Mouse (Mus musculus): ENCODE measurements around the gene Zhx3. TPM values are rescaled to one million over a fixed set of nuclear protein-coding genes. Genes with fewer than 3 reads are reported as not detected.

Zhx3 gene
- polyA plus RNA-seq, 1 experiment from 2014 or later = 3.1 TPM

GRCm38 (mm10) chr2:160854687-160855086, 18.1 kb downstream of the Zhx3 start:
- no peak overlapping the region for H3K4me2 ChIP-seq
- no peaks in the 10 kb centered on the region for H3K9me3 ChIP-seq (replicated peaks)
- no peaks in the 10 kb centered on the region for H3K4me1 ChIP-seq
- H3K9ac ChIP-seq = no peak overlapping the region
- no peak overlapping the region for H3K4me3 ChIP-seq
- no peak for ATAC-seq
- no peak overlapping the region for H3K27ac ChIP-seq
- no peaks in the 10 kb centered on the region for H3K36me3 ChIP-seq
- H3K27me3 ChIP-seq (replicated peaks) = no peaks in the 10 kb centered on the region

- 62% methylated on average over 3 of the region's 3 CpGs for WGBS (ENCODE audit: insufficient replicate concordance)
- no peak for ATAC-seq
- no peaks in the 10 kb centered on the region for H3K27me3 ChIP-seq (replicated peaks)
- no peaks in the 10 kb centered on the region for H3K36me3 ChIP-seq
- no peak overlapping the region for H3K9ac ChIP-seq
- H3K4me3 ChIP-seq = no peak overlapping the region
- H3K4me1 ChIP-seq = no peaks in the 10 kb centered on the region
- no peak overlapping the region for H3K27ac ChIP-seq
- H3K4me2 ChIP-seq = no peak overlapping the region
- no peaks in the 10 kb centered on the region for H3K9me3 ChIP-seq (replicated peaks)
Observed at GRCm38 (mm10) chr2:160850360-160850759, 22.4 kb downstream of the Zhx3 start.

DNA sequence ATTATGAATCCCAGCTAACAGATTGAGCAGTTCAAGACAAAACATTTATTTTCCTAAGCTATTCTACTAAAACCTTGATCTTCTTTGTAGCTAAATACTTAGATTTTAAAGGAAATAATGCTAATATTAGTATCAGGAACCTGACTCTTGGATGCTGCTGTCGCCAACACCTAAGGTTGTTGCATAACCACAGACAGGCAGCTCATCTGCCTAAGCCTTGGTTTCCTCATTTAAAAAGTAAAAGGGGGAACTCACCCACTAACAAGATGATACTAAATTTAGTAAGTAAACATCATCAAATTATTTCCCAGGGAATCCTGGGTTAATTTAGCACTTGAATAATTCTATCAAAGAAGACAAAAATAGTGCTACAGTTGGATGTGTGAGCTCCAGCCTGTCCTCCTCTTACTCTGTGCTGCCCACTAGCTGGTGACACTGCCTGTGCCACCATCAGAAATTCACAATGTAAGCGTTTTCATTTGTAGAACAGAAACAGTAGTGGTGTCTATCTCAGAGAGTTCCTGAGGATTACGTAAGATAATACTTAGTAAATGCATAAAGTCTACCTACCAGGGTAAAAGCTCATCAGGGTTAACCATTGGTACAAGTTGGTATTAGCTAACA, 23.1 kb downstream of the Zhx3 start:
- H3K27ac ChIP-seq = no peak overlapping the region
- no peaks in the 10 kb centered on the region for H3K27me3 ChIP-seq (replicated peaks)
- H3K36me3 ChIP-seq = no peaks in the 10 kb centered on the region
- no peak for ATAC-seq
- no peak overlapping the region for H3K4me2 ChIP-seq
- H3K4me1 ChIP-seq = no peaks in the 10 kb centered on the region
- H3K4me3 ChIP-seq = no peak overlapping the region
- no peaks in the 10 kb centered on the region for H3K9me3 ChIP-seq (replicated peaks)
- WGBS (ENCODE audit: insufficient replicate concordance) = 47% methylated on average over 3 of the region's 3 CpGs
- H3K9ac ChIP-seq = no peak overlapping the region

GRCm38 (mm10) chr2:160848186-160848585, 24.6 kb downstream of the Zhx3 start:
- 68% methylated on average over 2 of the region's 2 CpGs for WGBS (ENCODE audit: insufficient replicate concordance)
- no peak for ATAC-seq

DNA sequence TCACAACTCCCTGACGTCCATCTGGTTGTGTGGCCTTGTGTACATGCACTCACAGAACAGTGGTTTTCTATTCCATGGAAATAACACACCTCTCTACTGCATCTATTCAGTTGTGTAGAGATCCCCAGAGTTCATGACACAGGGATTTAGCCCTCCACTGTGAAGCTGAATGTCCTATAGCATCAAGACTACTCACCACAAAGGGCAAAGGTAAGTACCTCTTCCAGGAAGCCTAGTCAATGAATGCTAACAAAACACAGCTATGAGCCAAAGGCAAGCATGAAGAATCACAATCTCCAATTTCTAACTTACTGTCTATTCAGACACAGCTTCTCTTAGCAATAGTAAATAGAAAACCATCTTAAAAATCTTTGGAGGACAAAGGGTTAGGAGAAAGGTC, 25.1 kb downstream of the Zhx3 start:
- WGBS (ENCODE audit: insufficient replicate concordance) = 59% methylated on average over 1 of the region's 1 CpGs
- no peak overlapping the region for H3K4me2 ChIP-seq
- no peaks in the 10 kb centered on the region for H3K27me3 ChIP-seq (replicated peaks)
- H3K9me3 ChIP-seq (replicated peaks) = no peaks in the 10 kb centered on the region
- no peak overlapping the region for H3K4me3 ChIP-seq
- no peak for ATAC-seq
- no peak overlapping the region for H3K9ac ChIP-seq
- H3K4me1 ChIP-seq = no peaks in the 10 kb centered on the region
- H3K27ac ChIP-seq = no peak overlapping the region
- no peaks in the 10 kb centered on the region for H3K36me3 ChIP-seq

More at GRCm38 (mm10) chr2:160848186-160848585, 24.6 kb downstream of the Zhx3 start:
- Histone ChIP-seq H3K9me3 (replicated peaks) (no peaks in the 10 kb centered on the region), H3K27me3 (replicated peaks) (no peaks in the 10 kb centered on the region), H3K27ac (no peak overlapping the region), H3K4me3 (no peak overlapping the region), H3K4me1 (no peaks in the 10 kb centered on the region), H3K9ac (no peak overlapping the region), H3K4me2 (no peak overlapping the region), H3K36me3 (no peaks in the 10 kb centered on the region)

- no peak for ATAC-seq
- H3K4me3 ChIP-seq = no peak overlapping the region
- no peaks in the 10 kb centered on the region for H3K9me3 ChIP-seq (replicated peaks)
- no peaks in the 10 kb centered on the region for H3K27me3 ChIP-seq (replicated peaks)
- no peak overlapping the region for H3K4me2 ChIP-seq
- H3K27ac ChIP-seq = no peak overlapping the region
- no peaks in the 10 kb centered on the region for H3K36me3 ChIP-seq
- H3K9ac ChIP-seq = no peak overlapping the region
- H3K4me1 ChIP-seq = no peaks in the 10 kb centered on the region
Observed at GRCm38 (mm10) chr2:160840838-160841237, 32.0 kb downstream of the Zhx3 start.

- Histone ChIP-seq H3K4me1 (no peaks in the 10 kb centered on the region), H3K27ac (no peak overlapping the region), H3K9me3 (replicated peaks) (no peaks in the 10 kb centered on the region), H3K27me3 (replicated peaks) (no peaks in the 10 kb centered on the region), H3K4me3 (no peak overlapping the region), H3K36me3 (no peaks in the 10 kb centered on the region), H3K4me2 (no peak overlapping the region), H3K9ac (no peak overlapping the region)
- WGBS (ENCODE audit: insufficient replicate concordance) = 61% methylated on average over 1 of the region's 1 CpGs
- no peak for ATAC-seq
Observed at GRCm38 (mm10) chr2:160810802-160811201, 62.0 kb downstream of the Zhx3 start.

- Histone ChIP-seq H3K9ac (no peak overlapping the region), H3K9me3 (replicated peaks) (no peaks in the 10 kb centered on the region), H3K27ac (no peak overlapping the region), H3K4me2 (no peak overlapping the region), H3K4me1 (no peaks in the 10 kb centered on the region), H3K27me3 (replicated peaks) (no peaks in the 10 kb centered on the region), H3K4me3 (no peak overlapping the region), H3K36me3 (no peaks in the 10 kb centered on the region)
- ATAC-seq = no peak
Observed at GRCm38 (mm10) chr2:160810376-160810775, 62.4 kb downstream of the Zhx3 start.

DNA sequence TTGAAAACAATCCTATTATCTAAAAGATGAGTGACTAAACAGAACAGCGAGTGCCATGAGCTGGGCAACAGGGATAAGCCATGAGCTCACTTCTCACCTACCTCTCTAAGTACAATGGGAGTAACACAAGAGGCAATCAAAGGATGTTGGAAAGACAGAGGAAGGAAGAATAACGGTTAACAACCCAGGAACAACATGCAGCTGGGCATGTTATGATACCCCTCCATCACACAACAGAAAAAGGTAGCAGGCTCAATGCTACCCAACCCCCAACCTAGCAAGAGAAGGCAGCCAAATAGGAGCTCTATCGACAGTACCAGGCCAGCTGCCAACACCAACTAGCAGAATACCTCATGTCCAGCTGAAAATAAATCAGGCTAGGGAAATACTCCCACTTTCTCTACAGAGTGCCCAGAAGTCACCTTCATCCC, 66.7 kb downstream of the Zhx3 start:
- 50% methylated on average over 3 of the region's 3 CpGs for WGBS (ENCODE audit: insufficient replicate concordance)
- Histone ChIP-seq H3K27ac (no peak overlapping the region), H3K4me1 (no peaks in the 10 kb centered on the region), H3K9ac (no peak overlapping the region), H3K9me3 (replicated peaks) (no peaks in the 10 kb centered on the region), H3K27me3 (replicated peaks) (no peaks in the 10 kb centered on the region), H3K4me3 (no peak overlapping the region), H3K4me2 (no peak overlapping the region), H3K36me3 (no peaks in the 10 kb centered on the region)
- ATAC-seq = no peak

GRCm38 (mm10) chr2:160804794-160805527, 67.8 kb downstream of the Zhx3 start:
- Histone ChIP-seq H3K4me1 (no peaks in the 10 kb centered on the region), H3K9ac (no peak overlapping the region), H3K36me3 (no peaks in the 10 kb centered on the region), H3K27ac (no peak overlapping the region), H3K4me2 (no peak overlapping the region), H3K9me3 (replicated peaks) (no peaks in the 10 kb centered on the region), H3K27me3 (replicated peaks) (no peaks in the 10 kb centered on the region), H3K4me3 (no peak overlapping the region)
- ATAC-seq = no peak
- 66% methylated on average over 4 of the region's 4 CpGs for WGBS (ENCODE audit: insufficient replicate concordance)

- no peaks in the 10 kb centered on the region for H3K27me3 ChIP-seq (replicated peaks)
- no peak overlapping the region for H3K4me3 ChIP-seq
- no peaks in the 10 kb centered on the region for H3K4me1 ChIP-seq
- no peak for ATAC-seq
- H3K27ac ChIP-seq = no peak overlapping the region
- H3K4me2 ChIP-seq = no peak overlapping the region
- 77% methylated on average over 3 of the region's 3 CpGs for WGBS (ENCODE audit: insufficient replicate concordance)
- H3K9me3 ChIP-seq (replicated peaks) = no peaks in the 10 kb centered on the region
- H3K36me3 ChIP-seq = no peaks in the 10 kb centered on the region
- no peak overlapping the region for H3K9ac ChIP-seq
Observed at GRCm38 (mm10) chr2:160802326-160802725, 70.5 kb downstream of the Zhx3 start.

- ATAC-seq = no peak
- H3K4me1 ChIP-seq = no peaks in the 10 kb centered on the region
- H3K4me3 ChIP-seq = no peak overlapping the region
- no peak overlapping the region for H3K9ac ChIP-seq
- no peaks in the 10 kb centered on the region for H3K27me3 ChIP-seq (replicated peaks)
- no peak overlapping the region for H3K4me2 ChIP-seq
- H3K9me3 ChIP-seq (replicated peaks) = no peaks in the 10 kb centered on the region
- H3K36me3 ChIP-seq = no peaks in the 10 kb centered on the region
- no peak overlapping the region for H3K27ac ChIP-seq
- WGBS (ENCODE audit: insufficient replicate concordance) = 56% methylated on average over 1 of the region's 1 CpGs
Observed at GRCm38 (mm10) chr2:160800967-160801366, 71.8 kb downstream of the Zhx3 start.

- no peaks in the 10 kb centered on the region for H3K9me3 ChIP-seq (replicated peaks)
- 70% methylated on average over 1 of the region's 1 CpGs for WGBS (ENCODE audit: insufficient replicate concordance)
- H3K36me3 ChIP-seq = no peaks in the 10 kb centered on the region
- H3K27me3 ChIP-seq (replicated peaks) = no peaks in the 10 kb centered on the region
- H3K4me1 ChIP-seq = no peaks in the 10 kb centered on the region
- H3K9ac ChIP-seq = no peak overlapping the region
- H3K4me3 ChIP-seq = no peak overlapping the region
- H3K27ac ChIP-seq = no peak overlapping the region
- no peak for ATAC-seq
- H3K4me2 ChIP-seq = no peak overlapping the region
Observed at GRCm38 (mm10) chr2:160798206-160798605, 74.6 kb downstream of the Zhx3 start.

Data from liver, embryonic 12.5 days (tissue).